ENCODE assay signal across 19 mouse cellular contexts in genomic region chr5:4179364-4179763, GRCm38 (mm10).
"Had no signal": no experiment of that assay in that cellular context is flagged by ENCODE, and none has a peak within 500 bp of the region (broad histone marks: within the 10 kb centered on the region; RNA-seq: fewer than 3 reads in every experiment).

No protein-coding gene starts in this region.

- H3K4me2 ChIP-seq: limb, embryonic 12.5 days; limb, embryonic 15.5 days; liver, embryonic 11.5 days; lung, embryonic 15.5 days; midbrain, embryonic 12.5 days; midbrain, embryonic 15.5 days; neural tube, embryonic 13.5 days had no signal

- DNase-seq: kidney, adult 18-20 months; kidney, adult 9 months; kidney, postnatal 14 days; kidney, postnatal 4 days; left cerebral cortex, postnatal 4 days; lung, adult 18-20 months; lung, postnatal 10 days; lung, postnatal 36 days; thymus, adult 2 months; thymus, postnatal 36 days had no signal

- H3K4me3 ChIP-seq: limb, embryonic 12.5 days; limb, embryonic 15.5 days; lung, embryonic 15.5 days; midbrain, embryonic 12.5 days; midbrain, embryonic 15.5 days; neural tube, embryonic 13.5 days had no signal

- H3K36me3 ChIP-seq: limb, embryonic 12.5 days; limb, embryonic 15.5 days; lung, embryonic 15.5 days; midbrain, embryonic 12.5 days; midbrain, embryonic 15.5 days; neural tube, embryonic 13.5 days had no signal

- H3K9me3 ChIP-seq: limb, embryonic 12.5 days; limb, embryonic 15.5 days; lung, embryonic 15.5 days; midbrain, embryonic 12.5 days; midbrain, embryonic 15.5 days; neural tube, embryonic 13.5 days had no signal

- H3K4me1 ChIP-seq: limb, embryonic 12.5 days; limb, embryonic 15.5 days; lung, embryonic 15.5 days; midbrain, embryonic 12.5 days; midbrain, embryonic 15.5 days had no signal

- H3K27me3 ChIP-seq: limb, embryonic 12.5 days; limb, embryonic 15.5 days; lung, embryonic 15.5 days; midbrain, embryonic 12.5 days; midbrain, embryonic 15.5 days; neural tube, embryonic 13.5 days had no signal

- H3K27ac ChIP-seq: limb, embryonic 12.5 days; limb, embryonic 15.5 days; liver, embryonic 14.5 days; lung, embryonic 15.5 days; midbrain, embryonic 12.5 days; midbrain, embryonic 15.5 days; neural tube, embryonic 13.5 days; stomach, postnatal 0 days had no signal

- H3K9ac ChIP-seq: limb, embryonic 12.5 days; limb, embryonic 15.5 days; liver, embryonic 14.5 days; lung, embryonic 15.5 days; midbrain, embryonic 12.5 days; midbrain, embryonic 15.5 days; neural tube, embryonic 13.5 days had no signal

- ATAC-seq: midbrain, embryonic 15.5 days had no signal
